Mouse (Mus musculus): ENCODE data around the gene Rsph9.

DNA sequence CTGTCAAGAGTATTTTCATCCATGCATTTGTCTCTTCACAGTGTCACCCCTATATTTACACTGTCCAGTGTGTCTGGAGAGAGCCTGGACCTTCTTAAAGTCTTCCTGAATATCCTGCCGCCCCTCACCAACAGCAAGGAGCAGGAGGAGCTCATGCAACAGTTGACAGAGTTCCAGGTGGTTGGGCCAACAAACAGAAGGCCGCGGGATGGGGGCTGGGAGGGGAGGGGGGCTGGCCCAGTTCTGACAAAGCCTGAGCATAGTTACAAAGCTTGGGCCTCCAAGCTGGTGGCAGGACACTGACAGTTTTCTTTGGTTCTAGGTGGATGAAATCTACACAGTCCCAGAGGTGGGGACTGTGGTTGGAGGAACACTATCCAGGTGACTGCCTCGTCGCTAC is 22.3 kb upstream of the Rsph9 start:
- TF ChIP-seq CTCF (IDR thresholded peaks at IDR 0.05; ENCODE audit: extremely low read depth, insufficient read depth, insufficient read length, insufficient replicate concordance) (no peak), POLR2A (IDR thresholded peaks at IDR 0.05; ENCODE audit: low read depth, low read length) (no peak)
